Mouse (Mus musculus): Measurements from ENCODE around the gene Senp5.

DNA sequence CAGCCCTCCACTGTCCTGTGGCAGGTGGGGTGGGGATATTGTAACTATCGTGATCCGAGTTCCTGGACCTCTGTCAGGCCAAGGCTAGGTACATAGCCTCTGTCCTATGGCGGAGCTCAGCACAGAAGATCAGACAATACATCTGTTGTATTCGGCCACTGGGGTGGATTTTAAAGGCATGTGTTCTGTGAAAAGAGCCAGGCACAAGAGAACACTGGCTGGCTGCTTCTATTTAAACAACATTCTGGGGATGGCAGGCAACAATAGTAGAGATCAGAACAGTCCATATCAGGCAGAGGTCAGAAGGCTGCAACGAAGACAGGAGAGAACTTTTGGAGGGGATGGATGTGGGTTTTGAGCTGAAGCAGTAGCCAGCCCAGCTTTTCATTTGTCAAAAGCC lies 70.8 kb downstream of the Senp5 start:
- TF ChIP-seq POLR2A (IDR thresholded peaks at IDR 0.05; ENCODE audit: insufficient read depth, low read depth, low read length) (no peak), CTCF (IDR thresholded peaks at IDR 0.05; ENCODE audit: insufficient read depth, low read depth, low read length) (no peak)
